Mouse (Mus musculus): ENCODE measurements around the gene Ppp2r2c. TPM values are rescaled to one million over a fixed set of nuclear protein-coding genes. Genes with fewer than 3 reads are reported as not detected.

Ppp2r2c gene
- polyA plus RNA-seq, 1 experiment from 2014 or later: 27.8 TPM

DNA sequence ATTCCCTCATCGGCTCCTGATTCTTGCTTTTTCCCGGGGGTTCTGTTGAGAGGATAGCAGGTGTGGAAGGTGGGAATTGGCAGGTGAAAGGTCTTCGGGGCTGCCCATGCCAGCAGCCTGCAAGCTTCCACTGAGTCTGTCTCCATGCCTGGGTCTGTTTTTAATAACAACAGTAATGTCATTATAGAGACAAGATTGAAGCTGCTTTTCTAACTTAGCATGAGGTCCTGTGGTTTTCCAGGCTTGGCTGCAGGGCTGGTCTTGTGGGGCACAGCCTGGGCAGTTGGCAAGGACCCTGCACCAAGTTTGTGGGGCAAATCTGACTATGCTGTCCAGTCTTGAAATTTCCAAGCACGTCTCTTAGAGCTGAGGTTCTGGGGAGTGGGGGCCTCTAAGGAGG is 7.6 kb downstream of the Ppp2r2c start:
- Histone ChIP-seq H3K36me3 (no peaks in the 10 kb centered on the region), H3K9me3 (no peaks in the 10 kb centered on the region), H3K4me3 (no peak overlapping the region), H3K27me3 (replicated peaks) (peaks cover 15% of the 10 kb centered on the region), H3K4me1 (peaks cover 8% of the 10 kb centered on the region; the same call in 1 of the 2 replicates), H3K4me2 (replicated peaks) (no peak overlapping the region), H3K27ac (no peak overlapping the region), H3K9ac (no peak overlapping the region)
- WGBS: 80% methylated on average over 4 of the region's 4 CpGs
- ATAC-seq (ENCODE audit: low FRiP score, low read depth): no peak

DNA sequence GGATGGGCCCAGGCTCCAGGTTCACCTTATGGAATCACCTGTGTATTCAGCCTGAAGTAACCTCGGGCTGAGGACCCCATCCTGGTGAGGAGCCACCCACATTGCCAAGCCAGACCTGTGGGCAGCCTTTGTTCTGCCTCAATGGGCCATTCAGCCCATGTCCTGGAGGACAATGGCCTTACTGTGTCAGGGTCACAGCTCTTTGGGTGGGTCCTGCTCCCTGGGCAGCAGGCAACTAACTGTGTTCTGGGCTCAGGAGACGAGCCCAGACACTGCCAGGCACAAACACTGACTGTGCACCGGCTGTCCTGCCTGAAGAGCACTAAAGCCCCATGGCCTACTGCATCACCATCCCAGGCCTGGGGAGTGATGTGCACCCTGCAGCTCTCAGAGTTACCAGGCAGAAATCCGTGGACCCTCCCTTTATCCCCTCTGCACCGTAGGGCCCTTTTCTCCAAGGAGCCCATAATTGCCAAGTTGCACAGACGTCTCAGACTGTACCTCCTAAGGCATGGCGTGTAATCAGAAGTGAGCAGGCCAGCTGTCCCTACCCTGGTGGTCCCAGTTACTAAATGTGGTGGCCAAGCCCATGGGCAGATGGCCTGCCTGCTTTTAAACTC is 8.6 kb downstream of the Ppp2r2c start:
- 43% methylated on average over 7 of the region's 7 CpGs for WGBS
- H3K9me3 ChIP-seq: no peaks in the 10 kb centered on the region
- H3K27ac ChIP-seq: no peak overlapping the region
- no peak for ATAC-seq (ENCODE audit: low FRiP score, low read depth)
- no peak overlapping the region for H3K4me2 ChIP-seq (replicated peaks)
- H3K4me3 ChIP-seq: no peak overlapping the region
- no peaks in the 10 kb centered on the region for H3K36me3 ChIP-seq
- no peak overlapping the region for H3K9ac ChIP-seq
- H3K4me1 ChIP-seq: peaks cover 8% of the 10 kb centered on the region; the same call in 1 of the 2 replicates
- H3K27me3 ChIP-seq (replicated peaks): 0 out of 2 replicates have a peak, but pooled peaks cover 6% of the 10 kb centered on the region

DNA sequence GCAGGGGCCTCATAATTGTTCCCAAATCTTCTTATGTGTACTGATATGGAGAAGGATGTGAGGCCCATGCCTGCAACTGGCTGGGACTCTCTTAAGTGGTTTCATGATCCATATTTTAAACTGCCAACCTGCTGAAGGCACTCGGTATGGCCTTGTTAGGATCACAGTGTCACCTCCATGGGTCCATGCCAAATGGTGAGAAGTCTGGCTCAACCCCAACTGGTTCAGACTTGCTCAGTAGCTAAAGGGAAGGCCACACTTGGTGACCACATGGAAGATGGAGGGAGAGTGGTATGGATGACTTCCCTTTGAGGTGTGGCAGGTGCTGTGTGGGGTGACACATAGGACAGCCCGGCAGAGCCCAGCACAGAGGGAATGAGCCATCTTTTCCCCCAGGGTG is 9.3 kb downstream of the Ppp2r2c start:
- 87% methylated on average over 2 of the region's 2 CpGs for WGBS
- Histone ChIP-seq H3K4me2 (replicated peaks) (no peak overlapping the region), H3K4me1 (peaks cover 9% of the 10 kb centered on the region; the same call in 1 of the 2 replicates), H3K9me3 (no peaks in the 10 kb centered on the region), H3K9ac (no peak overlapping the region), H3K4me3 (no peak overlapping the region), H3K27me3 (replicated peaks) (0 out of 2 replicates have a peak, but pooled peaks cover 6% of the 10 kb centered on the region), H3K27ac (no peak overlapping the region), H3K36me3 (no peaks in the 10 kb centered on the region)
- ATAC-seq (ENCODE audit: low FRiP score, low read depth): no peak

DNA sequence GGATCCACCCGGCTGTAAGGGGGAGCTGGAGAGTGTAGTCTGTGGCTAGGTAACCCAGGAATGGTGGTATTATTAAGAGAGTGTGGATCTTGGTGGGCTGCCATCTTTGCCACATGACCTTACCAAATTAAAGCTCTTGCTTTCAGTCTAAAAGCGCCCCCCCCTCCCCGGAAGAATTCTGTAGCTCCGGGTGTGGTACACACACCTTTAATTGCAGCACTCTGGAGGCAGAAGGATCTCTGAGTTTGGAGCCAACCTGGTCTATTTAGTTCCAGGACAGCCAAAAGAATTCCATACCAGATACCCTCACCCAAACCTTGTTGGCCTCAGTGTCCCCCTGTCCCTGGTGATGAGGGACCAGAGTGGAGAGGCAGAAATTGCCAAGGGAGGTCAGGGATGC is 10.5 kb downstream of the Ppp2r2c start:
- H3K9ac ChIP-seq: no peak overlapping the region
- H3K4me2 ChIP-seq (replicated peaks): no peak overlapping the region
- no peaks in the 10 kb centered on the region for H3K9me3 ChIP-seq
- H3K27ac ChIP-seq: no peak overlapping the region
- H3K27me3 ChIP-seq (replicated peaks): no peaks in the 10 kb centered on the region
- ATAC-seq (ENCODE audit: low FRiP score, low read depth): no peak
- no peak overlapping the region for H3K4me3 ChIP-seq
- 85% methylated on average over 4 of the region's 4 CpGs for WGBS
- peaks cover 19% of the 10 kb centered on the region; the same call in 1 of the 2 replicates for H3K4me1 ChIP-seq
- no peaks in the 10 kb centered on the region for H3K36me3 ChIP-seq

DNA sequence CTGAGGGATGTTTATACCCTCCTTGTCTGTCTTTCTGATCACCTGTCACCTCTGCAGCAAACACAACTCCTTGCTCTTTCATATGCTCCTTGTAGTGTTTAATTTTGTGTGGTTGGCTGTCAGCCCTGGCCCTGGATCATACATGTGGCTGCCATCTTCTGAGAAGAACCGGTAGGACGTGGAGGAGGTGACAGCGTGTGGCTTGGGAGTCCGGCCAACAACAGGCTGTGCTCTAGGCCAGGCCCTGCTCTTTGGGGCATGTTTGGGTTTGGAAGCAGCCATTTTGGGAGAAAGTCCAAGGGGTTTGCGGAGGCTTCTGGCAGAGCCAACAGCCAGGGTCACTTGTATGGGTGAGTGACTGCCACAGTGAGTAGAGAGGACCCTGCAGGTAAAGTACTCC is 12.3 kb downstream of the Ppp2r2c start:
- H3K27ac ChIP-seq: no peak overlapping the region
- H3K27me3 ChIP-seq (replicated peaks): no peaks in the 10 kb centered on the region
- H3K36me3 ChIP-seq: no peaks in the 10 kb centered on the region
- WGBS: 93% methylated on average over 5 of the region's 5 CpGs
- ATAC-seq (ENCODE audit: low FRiP score, low read depth): no peak
- peaks cover 19% of the 10 kb centered on the region; the same call in 1 of the 2 replicates for H3K4me1 ChIP-seq
- no peak overlapping the region for H3K4me2 ChIP-seq (replicated peaks)
- no peak overlapping the region for H3K4me3 ChIP-seq
- H3K9me3 ChIP-seq: no peaks in the 10 kb centered on the region
- H3K9ac ChIP-seq: no peak overlapping the region

DNA sequence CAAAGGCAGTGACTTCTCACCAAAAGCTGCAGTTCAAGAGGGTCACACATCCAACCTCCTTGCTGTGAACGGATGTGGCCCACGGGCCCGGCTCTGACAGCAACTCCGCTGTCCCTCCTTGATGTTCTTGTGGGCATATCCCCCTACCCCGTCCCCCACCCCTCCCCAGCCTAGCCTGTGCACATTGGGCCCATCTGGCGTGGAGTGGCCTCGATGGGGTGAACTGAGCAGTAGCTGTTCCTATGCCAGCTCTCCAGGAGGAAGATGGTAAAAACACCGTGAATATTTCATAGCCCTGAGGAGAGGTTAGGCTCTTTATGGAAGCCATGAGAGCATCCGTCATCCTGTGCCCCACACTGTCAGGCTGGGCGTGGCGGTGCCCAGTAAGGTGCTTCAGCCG is 15.2 kb downstream of the Ppp2r2c start:
- no peaks in the 10 kb centered on the region for H3K9me3 ChIP-seq
- H3K4me2 ChIP-seq (replicated peaks): no peak overlapping the region
- no peaks in the 10 kb centered on the region for H3K27me3 ChIP-seq (replicated peaks)
- no peak overlapping the region; the same call in 1 of the 2 replicates for H3K27ac ChIP-seq
- WGBS: 48% methylated on average over 12 of the region's 12 CpGs
- H3K4me1 ChIP-seq: peaks cover 31% of the 10 kb centered on the region
- peak; percentile 37; the same call in 1 of the 2 replicates for ATAC-seq (ENCODE audit: low FRiP score, low read depth)
- H3K4me3 ChIP-seq: no peak overlapping the region
- no peak overlapping the region for H3K9ac ChIP-seq
- H3K36me3 ChIP-seq: no peaks in the 10 kb centered on the region

DNA sequence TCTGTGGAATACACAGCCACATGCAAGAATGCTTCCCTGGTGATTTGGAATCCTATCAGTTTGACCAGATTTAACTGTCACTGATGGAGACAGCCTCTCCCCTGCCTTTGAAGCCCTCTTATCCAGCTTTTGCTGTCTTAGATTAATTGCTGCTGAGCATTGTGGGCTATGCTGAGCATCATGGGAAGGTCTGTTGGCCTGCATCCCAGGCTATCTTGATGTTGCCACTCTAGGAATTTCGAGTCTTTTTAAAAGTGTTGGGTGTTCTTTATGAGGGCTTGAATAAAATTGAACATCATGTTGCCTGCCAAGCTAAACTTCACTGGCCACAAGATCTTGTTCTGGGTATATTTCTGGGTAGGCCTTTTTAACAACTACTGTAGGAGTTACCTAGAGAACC is 16.8 kb downstream of the Ppp2r2c start:
- Histone ChIP-seq H3K27ac (no peak overlapping the region), H3K27me3 (replicated peaks) (no peaks in the 10 kb centered on the region), H3K4me1 (peaks cover 31% of the 10 kb centered on the region), H3K9ac (no peak overlapping the region), H3K4me2 (replicated peaks) (no peak overlapping the region), H3K4me3 (no peak overlapping the region), H3K36me3 (no peaks in the 10 kb centered on the region), H3K9me3 (no peaks in the 10 kb centered on the region)
- ATAC-seq (ENCODE audit: low FRiP score, low read depth): no peak
- WGBS: 61% methylated on average over 1 of the region's 1 CpGs

DNA sequence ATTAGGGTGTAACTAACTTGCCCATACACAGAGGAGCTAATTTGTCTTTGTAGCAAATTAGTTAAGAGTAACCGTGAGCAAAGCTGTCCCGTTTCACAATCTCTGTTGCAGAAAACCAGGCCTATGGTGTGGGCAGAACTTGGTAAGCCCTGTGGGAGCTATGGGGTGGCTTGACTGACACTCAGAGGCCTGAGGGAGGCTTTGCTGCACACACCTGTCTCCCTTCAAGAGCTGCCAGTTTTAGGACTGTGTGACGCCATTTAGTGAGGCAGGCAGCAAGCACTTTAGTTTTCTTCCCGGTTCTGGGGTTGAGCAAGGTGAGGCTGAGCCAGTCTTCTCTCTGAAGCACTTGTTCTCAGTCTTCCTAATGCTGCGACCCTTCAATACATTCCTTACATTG is 17.3 kb downstream of the Ppp2r2c start:
- Histone ChIP-seq H3K4me2 (replicated peaks) (no peak overlapping the region), H3K4me1 (peaks cover 36% of the 10 kb centered on the region), H3K9ac (no peak overlapping the region), H3K36me3 (no peaks in the 10 kb centered on the region), H3K27ac (no peak overlapping the region), H3K9me3 (no peaks in the 10 kb centered on the region), H3K4me3 (no peak overlapping the region), H3K27me3 (replicated peaks) (no peaks in the 10 kb centered on the region)
- ATAC-seq (ENCODE audit: low FRiP score, low read depth): no peak
- WGBS: 80% methylated on average over 5 of the region's 5 CpGs

DNA sequence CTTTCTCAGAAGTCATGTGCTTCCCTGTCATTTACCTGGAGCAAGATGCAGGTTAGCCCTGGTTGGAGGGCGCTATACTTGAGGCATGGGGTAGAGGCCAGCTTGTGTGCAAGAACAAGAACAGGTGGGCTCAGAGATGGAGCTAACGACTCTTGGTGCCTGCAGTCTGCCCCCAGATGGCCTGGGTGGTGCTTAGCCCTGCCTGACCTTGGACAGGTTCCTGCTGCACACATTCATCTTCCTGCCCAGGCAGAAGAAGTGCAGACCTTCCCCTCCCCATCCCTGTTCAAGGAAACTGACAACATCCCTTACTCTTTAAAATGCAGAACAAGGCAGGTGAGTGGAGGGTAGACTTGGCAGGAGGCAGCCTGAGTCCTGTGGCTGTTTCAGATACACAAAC is 18.0 kb downstream of the Ppp2r2c start:
- Histone ChIP-seq H3K36me3 (no peaks in the 10 kb centered on the region), H3K4me3 (no peak overlapping the region), H3K9ac (no peak overlapping the region), H3K4me2 (replicated peaks) (no peak overlapping the region), H3K4me1 (peaks cover 42% of the 10 kb centered on the region), H3K27me3 (replicated peaks) (no peaks in the 10 kb centered on the region), H3K9me3 (no peaks in the 10 kb centered on the region), H3K27ac (no peak overlapping the region)
- WGBS: 65% methylated on average over 2 of the region's 2 CpGs
- no peak for ATAC-seq (ENCODE audit: low FRiP score, low read depth)

DNA sequence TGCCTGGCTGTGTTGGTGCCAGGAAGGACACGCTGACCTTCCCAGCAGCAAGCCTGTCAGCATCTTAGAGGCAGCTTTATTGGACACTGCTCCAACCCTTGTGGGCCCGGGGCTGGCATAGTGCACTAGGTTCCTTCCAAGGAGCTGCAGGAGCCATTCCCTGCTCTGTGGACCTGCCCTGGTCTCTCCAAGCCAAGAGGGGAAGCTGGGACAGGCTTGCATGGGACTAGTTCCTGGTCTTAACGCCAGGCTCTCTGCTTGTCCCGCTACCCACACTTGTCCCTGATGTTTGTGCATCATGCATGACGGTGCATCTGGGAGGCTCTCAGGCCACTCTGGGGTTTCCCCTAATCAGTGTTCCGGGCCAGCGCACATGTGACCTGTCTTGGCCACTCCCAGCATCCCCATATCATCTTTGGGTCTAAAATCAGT is 18.6 kb downstream of the Ppp2r2c start:
- no peaks in the 10 kb centered on the region for H3K9me3 ChIP-seq
- no peak overlapping the region for H3K4me2 ChIP-seq (replicated peaks)
- H3K4me1 ChIP-seq: peaks cover 42% of the 10 kb centered on the region
- ATAC-seq (ENCODE audit: low FRiP score, low read depth): no peak
- 70% methylated on average over 7 of the region's 7 CpGs for WGBS
- no peaks in the 10 kb centered on the region for H3K36me3 ChIP-seq
- no peak overlapping the region for H3K27ac ChIP-seq
- H3K4me3 ChIP-seq: no peak overlapping the region
- H3K27me3 ChIP-seq (replicated peaks): no peaks in the 10 kb centered on the region
- H3K9ac ChIP-seq: no peak overlapping the region

DNA sequence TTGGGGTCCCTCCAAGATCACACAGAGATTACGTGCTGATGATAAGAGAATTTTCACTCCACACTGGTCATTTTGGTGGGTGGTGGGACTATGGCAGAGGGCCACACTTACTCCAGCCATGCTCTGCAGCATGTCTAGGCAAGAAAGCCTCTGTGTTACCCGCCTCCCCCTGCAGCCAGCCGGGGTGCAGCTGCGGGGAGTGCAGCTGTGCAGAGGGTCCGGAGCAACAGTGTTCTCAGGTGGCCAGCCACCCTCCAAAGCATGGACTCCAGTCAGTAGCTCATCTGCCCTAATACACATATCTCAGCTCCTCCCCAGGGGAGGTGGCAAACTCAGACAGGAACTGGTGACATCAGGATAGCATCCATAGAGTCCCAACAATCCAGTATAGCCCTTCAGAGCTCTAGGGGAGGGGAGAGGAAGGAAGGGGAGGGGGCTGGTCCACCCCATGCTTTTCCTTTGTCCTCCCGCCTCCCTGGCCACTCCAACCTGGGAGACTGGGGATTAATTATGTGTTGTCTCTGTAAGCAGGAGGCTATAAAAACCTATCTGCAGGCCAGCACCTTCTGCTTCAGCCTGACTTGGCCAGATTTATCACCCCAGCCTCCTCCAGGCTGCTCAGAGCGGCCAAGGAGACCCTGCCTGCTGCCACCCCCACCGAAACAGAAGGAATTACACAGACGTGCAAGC is 19.1 kb downstream of the Ppp2r2c start:
- 23% methylated on average over 9 of the region's 9 CpGs for WGBS
- peak; percentile 46 for ATAC-seq (ENCODE audit: low FRiP score, low read depth)
- H3K9me3 ChIP-seq: no peaks in the 10 kb centered on the region

DNA sequence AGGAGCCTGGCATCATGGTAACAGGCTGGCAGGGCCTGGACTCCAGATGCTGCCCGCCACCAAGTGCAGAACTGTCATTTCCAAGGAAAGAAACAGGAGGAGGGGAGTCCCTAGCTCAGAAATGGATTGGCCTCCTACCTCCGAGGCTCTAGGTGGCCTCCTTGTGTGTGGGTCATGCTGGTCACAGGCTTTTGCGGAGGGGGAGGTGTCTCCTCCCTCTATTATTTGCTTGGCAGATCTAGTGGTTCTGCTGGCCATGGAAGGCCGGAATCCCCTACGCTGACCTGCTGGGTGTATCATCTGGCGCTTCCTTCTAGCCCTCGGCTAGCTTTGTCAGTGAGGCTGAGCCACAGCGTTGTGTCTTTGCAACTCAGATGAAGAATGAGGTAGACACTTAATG is 20.2 kb downstream of the Ppp2r2c start:
- WGBS: 85% methylated on average over 8 of the region's 8 CpGs
- no peak for ATAC-seq (ENCODE audit: low FRiP score, low read depth)
- Histone ChIP-seq H3K4me1 (peaks cover 35% of the 10 kb centered on the region), H3K4me3 (no peak overlapping the region), H3K27ac (no peak overlapping the region), H3K4me2 (replicated peaks) (no peak overlapping the region), H3K36me3 (no peaks in the 10 kb centered on the region), H3K9me3 (no peaks in the 10 kb centered on the region), H3K27me3 (replicated peaks) (no peaks in the 10 kb centered on the region), H3K9ac (no peak overlapping the region)

More for the DNA sequence above, 19.1 kb downstream of the Ppp2r2c start:
- peak overlapping the region; percentile 3; the same call in 1 of the 2 replicates for H3K27ac ChIP-seq
- no peaks in the 10 kb centered on the region for H3K27me3 ChIP-seq (replicated peaks)
- peaks cover 42% of the 10 kb centered on the region for H3K4me1 ChIP-seq
- no peaks in the 10 kb centered on the region for H3K36me3 ChIP-seq
- no peak overlapping the region for H3K4me3 ChIP-seq
- no peak overlapping the region for H3K9ac ChIP-seq
- H3K4me2 ChIP-seq (replicated peaks): no peak overlapping the region

DNA sequence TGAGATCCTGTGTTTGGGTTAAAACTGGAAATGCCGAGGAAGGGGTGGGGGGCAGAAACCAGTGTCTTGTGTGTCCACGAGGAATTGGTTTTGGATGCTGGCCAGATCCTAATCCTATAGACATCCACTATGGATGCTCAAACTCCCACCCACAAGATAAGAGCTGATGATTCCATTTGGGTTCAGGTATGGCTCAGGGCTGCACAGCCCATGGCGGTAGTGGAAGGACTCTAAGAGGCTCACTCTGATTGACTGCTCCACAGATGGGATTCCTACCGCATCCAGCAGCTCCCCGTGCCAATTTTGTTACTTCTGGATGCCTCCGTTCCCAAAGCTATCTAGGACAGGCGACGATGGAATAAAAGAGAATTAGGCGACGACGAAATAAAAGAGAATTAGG is 20.6 kb downstream of the Ppp2r2c start:
- WGBS: 88% methylated on average over 11 of the region's 11 CpGs
- no peaks in the 10 kb centered on the region for H3K9me3 ChIP-seq
- H3K4me2 ChIP-seq (replicated peaks): no peak overlapping the region
- H3K4me1 ChIP-seq: peaks cover 34% of the 10 kb centered on the region
- no peak for ATAC-seq (ENCODE audit: low FRiP score, low read depth)
- no peaks in the 10 kb centered on the region for H3K36me3 ChIP-seq
- no peak overlapping the region for H3K27ac ChIP-seq
- H3K27me3 ChIP-seq (replicated peaks): no peaks in the 10 kb centered on the region
- H3K4me3 ChIP-seq: no peak overlapping the region
- no peak overlapping the region for H3K9ac ChIP-seq
